Mouse (Mus musculus) large intestine, adult 2 months (tissue): ENCODE results near the gene Zfp692. TPM values are rescaled to one million over a fixed set of nuclear protein-coding genes. Genes with fewer than 3 reads are reported as not detected.

Experiments used
- DNase-seq: peaks from one replicate; pipeline ENCODE4 v3.0.0-alpha.2; 2012; ENCODE audit warnings: low read depth, low spot score
- WGBS: fragments of 180-500 bp; shearing (Covaris S2); methylation state at CpG from one replicate; pipeline ENCODE4 v1.1.7; 2018; 5-methylcytosine and 5-hydroxymethylcytosine counted together
- polyA plus RNA-seq: library from polyadenylated mRNA; depleted of rRNA; stranded (reverse); fragments of >200 nt; gene quantifications from 2 replicates; pipeline ENCODE4 v1.2.3, GENCODE M21; 2012; rRNA removed

The Zfp692 gene
- polyA plus RNA-seq = 24.8 and 28.7 TPM in 2 replicates

DNA sequence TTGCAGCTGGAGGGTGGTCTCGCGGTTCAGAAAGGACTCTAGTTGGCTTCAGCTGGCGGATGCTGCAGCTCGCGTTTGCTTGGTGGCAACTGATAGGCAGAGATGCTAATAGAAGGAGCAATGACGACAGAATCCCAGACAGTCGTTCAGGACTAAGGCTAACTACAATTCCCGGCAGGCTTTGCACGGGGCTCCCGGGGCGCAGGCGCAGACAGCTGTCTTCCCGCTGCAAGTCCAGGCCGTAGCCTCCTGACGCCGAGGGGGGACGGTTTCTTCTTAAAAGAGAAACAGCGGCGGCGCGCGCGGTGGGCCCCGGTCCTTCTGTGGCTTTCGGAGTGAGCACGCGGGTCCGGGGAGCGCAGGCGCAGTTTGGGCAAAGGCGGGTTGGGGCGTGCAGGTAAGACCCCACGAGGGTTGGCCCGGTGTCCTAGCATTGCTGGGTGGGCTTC lies at the start of gene Zfp692:
TSS of gene Zfp692 (plus strand) at position 210 of the 449 bp plus-strand sequence.
- no peak for DNase-seq
- WGBS = under 1% methylated on average over 34 of the region's 34 CpGs

DNA sequence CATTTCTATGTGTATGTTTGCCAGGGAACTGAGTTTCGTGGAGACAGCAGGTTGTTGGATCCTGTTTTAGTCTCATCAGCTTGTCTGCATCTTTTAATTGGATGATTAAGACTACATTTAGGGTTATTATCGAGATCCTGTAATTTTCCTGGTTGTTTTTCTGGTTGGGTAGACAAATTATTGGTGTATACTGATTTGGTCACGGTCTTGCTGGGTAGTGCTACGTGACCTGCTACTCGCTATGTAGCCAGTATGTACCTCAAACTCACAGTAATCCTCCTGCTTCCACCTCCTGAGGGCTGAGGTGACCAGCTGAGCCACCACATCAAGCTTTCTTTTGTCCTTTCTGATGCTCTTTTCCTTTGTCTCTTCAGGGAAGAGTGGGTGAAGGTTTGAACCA lies 49.1 kb upstream of the Zfp692 start:
- DNase-seq = no peak
- WGBS = 86% methylated on average over 5 of the region's 5 CpGs

DNA sequence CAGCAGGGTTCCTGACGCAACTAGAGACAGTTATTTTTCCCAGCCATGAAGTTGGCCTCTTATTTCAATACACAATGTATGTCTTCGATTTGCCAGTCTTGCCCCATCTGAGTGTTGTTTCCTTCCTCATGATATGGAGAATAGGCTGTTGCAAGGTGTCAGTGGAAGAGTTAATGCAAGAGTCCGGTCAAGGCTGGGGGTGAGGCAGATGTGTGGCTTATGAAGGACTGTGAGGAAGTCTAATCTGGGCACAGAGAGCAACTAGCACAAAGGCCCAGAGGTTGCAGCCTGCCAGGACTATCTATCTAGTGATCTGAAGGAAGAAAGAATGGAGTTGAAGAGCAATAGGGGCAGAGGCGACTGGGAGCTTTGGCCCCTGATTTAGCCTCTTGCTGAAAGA lies 46.7 kb upstream of the Zfp692 start:
- WGBS = 91% methylated on average over 4 of the region's 4 CpGs
- no peak for DNase-seq

- WGBS = 88% methylated on average over 4 of the region's 4 CpGs
- no peak for DNase-seq
Observed at GRCm38 (mm10) chr11:58261826-58262225, 45.0 kb upstream of the Zfp692 start.

DNA sequence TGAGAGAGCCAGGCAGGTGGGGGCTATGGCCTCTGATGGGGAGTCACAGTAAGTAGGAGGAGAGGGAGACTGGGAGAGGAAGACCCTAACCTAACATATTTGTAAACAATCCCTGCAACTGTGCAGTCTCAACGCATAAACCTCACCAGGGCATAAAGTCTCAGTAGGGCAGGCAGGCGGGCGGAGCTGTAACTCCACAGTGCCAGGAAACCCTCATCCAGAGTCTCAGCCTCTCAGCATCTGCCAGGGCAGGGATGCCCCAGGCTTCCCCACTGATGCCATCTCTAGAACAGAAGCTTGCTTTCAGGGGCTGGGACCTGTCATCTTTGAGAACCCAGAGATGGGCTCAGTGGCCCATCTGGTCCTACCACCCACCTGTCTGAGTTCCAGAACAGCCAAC lies 44.5 kb upstream of the Zfp692 start:
- 78% methylated on average over 3 of the region's 3 CpGs for WGBS

GRCm38 (mm10) chr11:58263516-58263915 lies 43.4 kb upstream of the Zfp692 start:
- DNase-seq = no peak
- 79% methylated on average over 2 of the region's 2 CpGs for WGBS

More for the DNA sequence above, 44.5 kb upstream of the Zfp692 start:
- DNase-seq = no peak

GRCm38 (mm10) chr11:58264546-58264945 lies 42.3 kb upstream of the Zfp692 start:
- no peak for DNase-seq
- WGBS = 65% methylated on average over 9 of the region's 9 CpGs

GRCm38 (mm10) chr11:58268285-58268684 lies 38.6 kb upstream of the Zfp692 start:
- no peak for DNase-seq
- WGBS = 30% methylated on average over 3 of the region's 3 CpGs

GRCm38 (mm10) chr11:58274572-58274971 lies 32.3 kb upstream of the Zfp692 start, which contains the start of gene 4930438A08Rik:
4930438A08Rik (plus strand) TSS chr11:58274799.
- WGBS = 48% methylated on average over 2 of the region's 2 CpGs
- DNase-seq = no peak

DNA sequence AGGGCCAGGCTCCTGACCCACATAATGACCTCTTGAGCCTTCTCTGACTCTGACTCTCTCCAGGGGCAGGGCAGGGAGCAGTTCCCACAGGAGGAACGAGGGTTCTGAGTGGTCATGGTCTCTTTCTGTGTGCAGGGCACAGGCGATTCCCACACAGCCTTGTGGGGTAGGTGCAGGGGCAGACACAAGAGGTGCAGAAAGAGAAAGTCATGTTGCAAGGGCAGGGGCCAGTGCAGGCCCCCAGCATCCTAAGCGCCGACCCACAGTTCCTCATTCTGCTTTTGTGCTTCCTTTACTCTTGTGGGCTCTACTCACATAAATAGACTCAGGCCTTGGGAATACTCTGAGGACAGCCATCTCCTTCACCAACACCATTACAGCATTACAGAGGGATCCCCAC lies 31.1 kb upstream of the Zfp692 start:
- no peak for DNase-seq
- WGBS = 75% methylated on average over 4 of the region's 4 CpGs

GRCm38 (mm10) chr11:58281970-58282496 lies 24.8 kb upstream of the Zfp692 start:
- WGBS = 79% methylated on average over 13 of the region's 13 CpGs
- DNase-seq = no peak

DNA sequence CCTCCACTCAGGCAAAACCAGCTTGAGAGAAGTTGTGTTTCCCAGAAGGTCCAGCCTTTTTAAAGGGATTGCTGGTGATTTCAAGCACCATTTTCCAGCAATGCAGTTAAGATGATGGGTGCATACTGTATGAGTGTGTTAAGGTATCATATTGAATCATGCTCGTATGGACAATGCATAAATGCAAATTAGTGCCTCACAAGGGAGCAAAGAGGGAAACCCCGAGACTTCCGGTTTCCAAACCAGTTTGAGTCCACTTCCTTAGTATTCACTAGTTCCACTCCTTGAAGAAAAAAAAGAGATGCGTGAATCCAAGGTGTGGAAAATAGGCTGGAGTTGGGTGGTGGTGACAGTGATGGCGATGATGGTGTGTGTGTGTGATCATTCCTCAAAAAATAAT lies 24.4 kb upstream of the Zfp692 start:
- DNase-seq = no peak
- WGBS = 75% methylated on average over 5 of the region's 5 CpGs

DNA sequence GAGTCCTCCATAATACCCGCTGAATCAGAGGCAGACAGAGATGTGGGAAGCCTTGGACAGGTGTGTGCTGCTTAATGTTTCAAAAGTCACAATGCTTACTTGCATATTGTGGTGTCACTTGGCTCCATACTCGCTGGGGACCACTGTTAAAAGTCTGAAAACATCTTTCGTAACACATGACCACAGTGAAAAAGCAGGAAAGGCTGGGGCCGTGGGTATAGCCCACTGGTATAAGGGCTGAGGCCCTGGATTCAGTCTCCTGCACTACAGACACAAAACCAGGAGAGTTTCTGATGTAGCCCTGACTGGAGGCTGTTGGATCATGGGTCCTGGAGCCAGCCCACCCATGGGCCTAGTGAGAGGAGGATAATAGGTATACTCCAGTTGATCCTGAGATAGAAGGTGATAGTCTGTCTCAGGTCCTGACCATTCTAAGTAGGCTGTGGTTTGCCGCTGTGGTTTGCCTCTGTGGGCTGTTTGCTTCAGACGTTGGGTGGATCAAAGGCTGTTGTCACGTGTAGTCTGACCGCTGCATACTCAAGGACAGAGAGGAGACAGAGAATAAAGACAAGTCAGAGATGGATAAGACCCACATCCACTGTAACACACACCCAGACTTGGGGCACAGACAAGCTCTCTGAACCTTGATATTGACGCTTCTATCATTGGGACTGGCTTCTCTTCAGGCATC lies 16.7 kb upstream of the Zfp692 start:
- no peak for DNase-seq

GRCm38 (mm10) chr11:58290812-58291211 lies 16.1 kb upstream of the Zfp692 start:
- 79% methylated on average over 4 of the region's 4 CpGs for WGBS
- DNase-seq = no peak

More for the DNA sequence above, 16.7 kb upstream of the Zfp692 start:
- 65% methylated on average over 9 of the region's 9 CpGs for WGBS

GRCm38 (mm10) chr11:58292791-58293190 lies 14.1 kb upstream of the Zfp692 start:
- 66% methylated on average over 4 of the region's 4 CpGs for WGBS

DNA sequence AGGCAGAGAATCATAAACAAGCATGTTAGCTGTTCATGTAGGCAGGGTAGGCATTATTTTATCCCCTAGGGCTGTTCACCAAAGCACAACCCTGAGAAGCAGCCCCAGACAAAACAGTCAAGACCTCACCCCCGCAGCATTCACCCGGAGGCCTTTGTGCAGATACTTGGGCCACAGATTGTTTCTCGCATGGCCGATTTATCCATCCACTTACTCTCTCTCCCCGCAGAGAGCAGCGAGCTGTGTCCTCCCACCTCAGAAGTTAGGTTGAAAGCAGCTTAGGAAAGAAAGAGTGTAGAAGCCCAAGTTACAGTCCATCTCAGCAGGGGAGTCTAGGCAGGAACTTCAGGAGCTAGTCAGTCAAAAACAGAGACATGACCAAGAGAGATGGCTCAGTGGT lies 9.5 kb upstream of the Zfp692 start:
- WGBS = 85% methylated on average over 6 of the region's 6 CpGs

More at GRCm38 (mm10) chr11:58292791-58293190, 14.1 kb upstream of the Zfp692 start:
- DNase-seq = no peak

DNA sequence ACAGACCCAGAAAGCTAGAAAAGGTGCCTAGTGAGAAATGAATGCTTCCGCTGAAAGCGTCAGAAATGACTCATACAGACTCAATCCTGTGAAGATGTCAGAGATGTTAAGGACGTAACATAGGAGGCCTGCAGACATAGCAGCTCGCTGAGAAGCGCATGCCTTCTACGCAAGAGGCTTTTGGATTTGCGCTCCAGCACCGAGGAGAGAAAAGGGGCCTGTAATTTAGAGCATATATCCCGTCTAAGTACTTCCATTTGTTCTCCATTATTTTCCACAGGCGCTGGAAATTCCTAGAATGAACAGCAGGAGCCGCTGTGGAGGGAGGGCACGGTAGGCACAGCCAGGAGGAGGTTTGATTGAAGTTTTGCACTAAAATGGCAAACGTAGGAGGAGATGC lies 5.8 kb upstream of the Zfp692 start:
- WGBS = 17% methylated on average over 13 of the region's 13 CpGs
- no peak for DNase-seq

More for the DNA sequence above, 9.5 kb upstream of the Zfp692 start:
- no peak for DNase-seq

- peak; percentile 96 for DNase-seq
- WGBS = under 1% methylated on average over 36 of the region's 36 CpGs
Observed at GRCm38 (mm10) chr11:58301837-58302754, 4.8 kb upstream of the Zfp692 start.

DNA sequence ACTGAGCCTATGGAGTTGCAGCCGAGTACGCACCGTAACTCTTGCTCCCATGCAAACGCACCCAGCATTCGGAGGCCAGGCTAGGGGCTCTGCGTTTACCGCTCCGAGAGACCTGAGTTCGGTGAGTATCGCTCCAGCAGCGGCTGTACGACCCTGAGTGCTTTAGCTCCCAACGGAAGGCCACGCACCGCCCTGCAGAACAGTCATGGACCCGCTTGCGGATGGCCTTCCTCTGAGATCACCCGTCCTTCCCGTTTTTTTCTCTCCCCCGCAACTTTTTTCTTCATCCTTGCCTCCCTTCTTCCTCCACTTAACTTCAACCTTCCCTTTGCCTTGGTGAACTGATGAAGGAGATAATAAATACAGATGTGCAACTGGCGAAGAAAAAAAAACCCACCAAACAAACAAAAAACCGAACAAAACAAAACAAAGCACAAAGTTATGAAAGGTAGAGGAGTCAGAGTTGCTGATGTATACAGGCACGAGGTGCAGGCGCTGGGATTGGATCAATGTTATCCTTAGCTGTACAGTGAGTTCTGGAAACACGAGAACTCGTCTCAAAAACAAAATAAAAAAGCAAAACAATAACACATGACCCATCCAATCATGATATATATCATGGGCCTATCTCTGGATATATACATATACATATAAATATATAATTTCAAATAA lies 4.0 kb upstream of the Zfp692 start:
- no peak for DNase-seq
- WGBS = under 1% methylated on average over 26 of the region's 26 CpGs

DNA sequence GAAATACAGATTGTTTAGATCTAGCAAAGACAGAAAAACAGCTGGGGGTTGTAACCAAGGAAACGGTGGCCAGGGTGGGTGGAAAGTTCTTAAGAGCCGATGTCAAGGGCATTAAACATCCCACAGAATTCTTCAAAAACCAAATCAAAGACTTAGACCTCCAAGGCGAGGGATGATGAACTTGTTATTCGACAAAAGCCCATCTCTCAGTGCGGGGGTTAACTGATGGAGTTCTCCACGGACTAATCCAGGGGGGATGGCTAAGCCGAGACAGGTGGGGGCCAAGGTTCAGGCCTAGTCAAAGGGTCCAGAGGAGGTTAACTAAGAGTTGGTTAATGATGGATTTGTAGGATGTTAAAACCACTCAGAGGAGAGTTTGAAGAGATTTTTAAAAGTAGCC lies 3.3 kb upstream of the Zfp692 start:
- DNase-seq = no peak
- 36% methylated on average over 7 of the region's 7 CpGs for WGBS
